Mouse (Mus musculus): Measurements from ENCODE around the gene Sec11a.

DNA sequence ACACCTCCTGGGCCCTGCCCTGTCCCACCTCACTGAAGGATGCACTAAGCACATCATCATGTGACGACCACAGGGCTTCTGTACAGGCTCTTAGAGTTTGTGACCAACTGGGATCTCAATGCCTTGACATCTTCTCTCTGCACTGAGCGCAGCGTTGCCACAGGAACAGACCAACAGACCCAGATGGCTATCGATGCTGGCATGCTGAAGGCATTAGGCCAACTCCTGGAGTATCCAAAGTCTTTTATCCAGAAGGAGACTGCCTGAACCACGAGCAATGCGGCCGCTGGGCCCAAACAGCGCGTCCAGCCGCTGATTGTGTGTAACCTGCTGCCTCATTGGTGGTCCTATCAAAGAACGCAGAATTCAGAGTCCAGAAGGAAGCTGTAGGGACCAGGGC is 33.0 kb upstream of the Sec11a start:
- TF ChIP-seq POLR2A (IDR thresholded peaks at IDR 0.05; ENCODE audit: borderline replicate concordance, control insufficient read depth, low read depth, low read length) (no peak), CTCF (IDR thresholded peaks at IDR 0.05; ENCODE audit: control insufficient read depth, insufficient read depth, low read length) (no peak)
